Comparison of ENCODE assay signal across 21 mouse cellular contexts in the genomic region with DNA sequence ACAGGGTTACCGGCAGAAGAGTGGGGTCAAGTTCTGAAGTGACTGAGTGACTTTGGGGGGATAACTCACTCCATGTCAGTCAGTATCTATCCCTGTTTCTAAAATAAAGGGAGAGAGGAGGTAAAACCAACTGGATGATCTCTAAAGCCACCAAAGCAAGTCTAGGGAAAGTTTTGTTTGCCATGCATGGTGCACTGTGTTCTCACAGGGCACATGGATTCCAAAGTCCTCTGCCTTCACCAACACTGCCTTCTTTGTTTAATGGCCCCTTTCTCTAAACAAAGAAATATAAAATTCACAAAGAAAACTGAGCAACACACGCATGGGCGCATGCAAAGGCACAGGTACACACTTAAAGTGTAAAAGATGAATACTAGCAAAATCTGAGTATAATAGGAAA.
A peak's percentile ranks its signal among the peaks of the same experiment; 100 is the strongest.
DNase-seq lines count a peak whose midpoint lies in the region; ATAC-seq and TF ChIP-seq lines count a peak whose summit lies in the region.
"Had no signal": no experiment of that assay in that cellular context is flagged by ENCODE, and none has a peak within 500 bp of the region (broad histone marks: within the 10 kb centered on the region; RNA-seq: fewer than 3 reads in every experiment).

No protein-coding gene starts in this region.

- WGBS in kidney, embryonic 14.5 days: 95% methylated on average over 3 of the region's 3 CpGs
- whole genome bisulfite sequencing in kidney, embryonic 16.5 days: 91% methylated on average over 3 of the region's 3 CpGs
- 80% methylated on average over 3 of the region's 3 CpGs for WGBS in liver, postnatal 0 days (ENCODE audit: insufficient replicate concordance)

- no peak for DNase-seq in kidney, postnatal 14 days
- DNase-seq in kidney, adult 11 months: no peak
- no peak for DNase-seq in liver, postnatal 0 days
- no peak for DNase-seq in liver
- no peak for DNase-seq in gastrocnemius, postnatal 4 days (ENCODE audit: low spot score in 2 of 2)
- DNase-seq: adrenal gland, adult 8-10 months; adrenal gland, postnatal 14 days; adrenal gland, postnatal 36 days; cerebellum, adult 11-12 months; cerebellum, adult 2 months; cerebellum, adult 9-10 months; cerebellum, postnatal 10 days; cerebellum, postnatal 25 days had no signal

- no peaks in the 10 kb centered on the region for H3K4me1 ChIP-seq in kidney, embryonic 14.5 days (ENCODE audit: control insufficient read depth, insufficient read depth, low read length)
- H3K4me1 ChIP-seq in kidney, embryonic 16.5 days (ENCODE audit: insufficient read depth, low read length): 0 out of 2 replicates have a peak, but pooled peaks cover 4% of the 10 kb centered on the region
- peaks cover 4% of the 10 kb centered on the region; the same call in 1 of the 2 replicates for H3K4me1 ChIP-seq in liver, postnatal 0 days (ENCODE audit: insufficient read depth)
- H3K4me1 ChIP-seq: embryonic facial prominence, embryonic 12.5 days; forebrain, embryonic 13.5 days; forebrain, embryonic 15.5 days had no signal

- no peak for ATAC-seq in kidney, embryonic 14.5 days (ENCODE audit: low FRiP score, low TSS enrichment)
- ATAC-seq in kidney, embryonic 16.5 days (ENCODE audit: low FRiP score, low TSS enrichment): no peak
- ATAC-seq in liver, postnatal 0 days: peak; percentile 86
- ATAC-seq: activated CD4-positive, CD25-positive, alpha-beta regulatory T cell, adult 4 months; forebrain, embryonic 13.5 days; forebrain, embryonic 15.5 days; Patski had no signal

- TF ChIP-seq EP300 in liver, postnatal 0 days (IDR thresholded peaks at IDR 0.05; ENCODE audit: low read depth): no peak

- no peak overlapping the region for H3K9ac ChIP-seq in kidney, embryonic 14.5 days (ENCODE audit: low read depth, low read length)
- no peak overlapping the region for H3K9ac ChIP-seq in kidney, embryonic 16.5 days (replicated peaks; ENCODE audit: low read length)
- no peak overlapping the region for H3K9ac ChIP-seq in liver, postnatal 0 days (replicated peaks)
- H3K9ac ChIP-seq: embryonic facial prominence, embryonic 12.5 days; forebrain, embryonic 13.5 days; forebrain, embryonic 15.5 days had no signal

- H3K4me2 ChIP-seq in kidney, embryonic 14.5 days (replicated peaks; ENCODE audit: low read depth, low read length): no peak overlapping the region
- H3K4me2 ChIP-seq in kidney, embryonic 16.5 days (replicated peaks; ENCODE audit: low read depth, low read length): no peak overlapping the region
- no peak overlapping the region for H3K4me2 ChIP-seq in liver, postnatal 0 days (ENCODE audit: low read depth, low read length)
- H3K4me2 ChIP-seq: embryonic facial prominence, embryonic 12.5 days; forebrain, embryonic 13.5 days; forebrain, embryonic 15.5 days had no signal

- H3K27ac ChIP-seq in kidney, embryonic 14.5 days (ENCODE audit: low read depth, low read length): peak overlapping the region; percentile 38; the same call in 1 of the 2 replicates
- peak overlapping the region; percentile 30 for H3K27ac ChIP-seq in kidney, embryonic 16.5 days (ENCODE audit: low read length)
- H3K27ac ChIP-seq in liver, postnatal 0 days (ENCODE audit: low read depth): peak overlapping the region; percentile 77
- H3K27ac ChIP-seq: embryonic facial prominence, embryonic 10.5 days; forebrain, embryonic 13.5 days; forebrain, embryonic 15.5 days had no signal

- no peak for TF ChIP-seq CTCF in liver, postnatal 0 days (IDR thresholded peaks at IDR 0.05; ENCODE audit: low read depth)

- no peaks in the 10 kb centered on the region for H3K36me3 ChIP-seq in kidney, embryonic 14.5 days (ENCODE audit: control insufficient read depth, insufficient read depth, low read length)
- no peaks in the 10 kb centered on the region for H3K36me3 ChIP-seq in kidney, embryonic 16.5 days (ENCODE audit: insufficient read depth, low read length)
- H3K36me3 ChIP-seq in liver, postnatal 0 days (replicated peaks; ENCODE audit: insufficient read depth, low read length): no peaks in the 10 kb centered on the region
- H3K36me3 ChIP-seq: embryonic facial prominence, embryonic 10.5 days; embryonic facial prominence, embryonic 12.5 days; forebrain, embryonic 15.5 days had no signal

- no peak overlapping the region for H3K4me3 ChIP-seq in kidney, embryonic 14.5 days (ENCODE audit: low read length)
- H3K4me3 ChIP-seq in kidney, embryonic 16.5 days (ENCODE audit: low read length): no peak overlapping the region
- no peak overlapping the region for H3K4me3 ChIP-seq in liver, postnatal 0 days (ENCODE audit: low read depth, low read length)
- H3K4me3 ChIP-seq: embryonic facial prominence, embryonic 10.5 days; embryonic facial prominence, embryonic 12.5 days; forebrain, embryonic 13.5 days; forebrain, embryonic 15.5 days had no signal

- no peaks in the 10 kb centered on the region for H3K9me3 ChIP-seq in kidney, embryonic 14.5 days (ENCODE audit: control insufficient read depth, low read length)
- no peaks in the 10 kb centered on the region for H3K9me3 ChIP-seq in kidney, embryonic 16.5 days (ENCODE audit: low read length)
- 0 out of 2 replicates have a peak, but pooled peaks cover 4% of the 10 kb centered on the region for H3K9me3 ChIP-seq in liver, postnatal 0 days (ENCODE audit: low read length)
- H3K9me3 ChIP-seq: embryonic facial prominence, embryonic 12.5 days; forebrain, embryonic 15.5 days had no signal

- no peaks in the 10 kb centered on the region for H3K27me3 ChIP-seq in kidney, embryonic 14.5 days (ENCODE audit: control insufficient read depth, insufficient read depth, low read length)
- no peaks in the 10 kb centered on the region for H3K27me3 ChIP-seq in kidney, embryonic 16.5 days (ENCODE audit: insufficient read depth, low read length)
- no peaks in the 10 kb centered on the region for H3K27me3 ChIP-seq in liver, postnatal 0 days (ENCODE audit: insufficient read depth, low read length)
- H3K27me3 ChIP-seq: embryonic facial prominence, embryonic 12.5 days; Patski had no signal
